Mouse (Mus musculus) stomach, embryonic 14.5 days (tissue): ENCODE measurements at regions not wholly inside any gene's neighbourhood (a gene's known extent, or its start where the extent isn't known, plus 50 kb on each side); places are given as distances from the start of the nearest gene placed in this dataset.
"Not testable (repeated sequence)": the region's sequence is repeated elsewhere in the genome, so short reads cannot be mapped to it uniquely, and the experiment has no call there.

Source experiments
- ATAC-seq: fragments of 200-750 bp; cut with Nextera tagmentation; 2 replicates; pipeline ENCODE4 v1.8.0; 2017; ENCODE audit warnings: low read depth, moderate TSS enrichment; ENCODE audit not compliant: insufficient number of reproducible peaks, insufficient read depth, low FRiP score
- H3K27ac ChIP-seq: fragments of 300-500 bp; sonication (generic); 2 replicates; pipeline ENCODE4 v1.5.1; 2014; ENCODE audit warnings: mild to moderate bottlenecking, low read length, moderate library complexity, mixed read lengths
- H3K27me3 ChIP-seq: fragments of 300-500 bp; sonication (generic); 2 replicates; pipeline ENCODE4 v1.6.1; 2014; ENCODE audit warnings: low read length, control low read depth, mixed read lengths; ENCODE audit not compliant: control insufficient read depth, insufficient read depth
- H3K36me3 ChIP-seq: fragments of 300-500 bp; sonication (generic); 2 replicates; pipeline ENCODE4 v1.6.1; 2014; ENCODE audit warnings: mild to moderate bottlenecking, control low read depth, low read length, moderate library complexity, mixed read lengths; ENCODE audit not compliant: control insufficient read depth, insufficient read depth
- H3K4me1 ChIP-seq: fragments of 300-500 bp; sonication (generic); 2 replicates; pipeline ENCODE4 v1.6.1; 2014; ENCODE audit warnings: low read length, control low read depth, mixed read lengths; ENCODE audit not compliant: control insufficient read depth, insufficient read depth
- H3K4me2 ChIP-seq: fragments of 300-500 bp; sonication (generic); replicated peaks from 2 replicates; pipeline ENCODE4 v1.6.1; 2014; ENCODE audit warnings: low read depth, low read length, control low read depth
- H3K4me3 ChIP-seq: fragments of 300-500 bp; sonication (generic); 2 replicates; pipeline ENCODE4 v1.5.1; 2014; ENCODE audit warnings: low read depth, low read length, control low read depth
- H3K9ac ChIP-seq: fragments of 300-500 bp; sonication (generic); replicated peaks from 2 replicates; pipeline ENCODE4 v1.6.1; 2014; ENCODE audit warnings: low read depth, mild to moderate bottlenecking, control low read depth, low read length, moderate library complexity, mixed read lengths
- H3K9me3 ChIP-seq: fragments of 300-500 bp; sonication (generic); 2 replicates; pipeline ENCODE4 v1.6.1; 2016; ENCODE audit warnings: low read depth, low read length, control low read depth; ENCODE audit not compliant: control insufficient read depth
- WGBS: fragments of 180-500 bp; shearing (Covaris S2); extraction: QIAGEN DNeasy Blood & Tissue Kit; methylation state at CpG from one replicate; pipeline ENCODE4 v1.1.7; 2014; 5-methylcytosine and 5-hydroxymethylcytosine counted together

DNA sequence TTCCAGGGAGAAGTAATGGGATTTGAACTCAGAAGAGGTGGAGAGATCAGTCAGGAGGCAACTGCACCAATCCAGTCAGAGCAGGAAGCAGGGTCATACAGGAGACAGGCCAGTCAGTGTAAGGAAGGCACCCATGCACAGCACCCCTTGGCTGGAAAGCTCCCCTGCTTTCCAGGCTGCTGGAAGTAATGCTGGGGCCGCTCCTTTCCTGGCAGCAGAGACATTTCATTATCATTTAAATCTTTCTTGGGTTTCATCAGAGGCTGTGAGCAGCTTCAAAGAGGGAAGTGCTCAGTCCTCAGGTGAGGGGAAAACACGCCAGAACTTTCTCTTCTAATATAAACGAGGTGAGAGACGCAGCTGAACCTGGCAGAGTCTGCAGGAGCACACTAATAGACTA, 109.1 kb upstream of the Syt13 start:
- ATAC-seq, result no peak
- H3K9ac ChIP-seq, result no peak overlapping the region
- no peaks in the 10 kb centered on the region for H3K27me3 ChIP-seq
- no peak overlapping the region for H3K4me2 ChIP-seq
- no peak overlapping the region for H3K27ac ChIP-seq
- no peak overlapping the region for H3K4me3 ChIP-seq
- no peaks in the 10 kb centered on the region for H3K9me3 ChIP-seq
- no peaks in the 10 kb centered on the region for H3K36me3 ChIP-seq
- 0 out of 2 replicates have a peak, but pooled peaks cover 8% of the 10 kb centered on the region for H3K4me1 ChIP-seq
- 28% methylated on average over 4 of the region's 4 CpGs for WGBS

DNA sequence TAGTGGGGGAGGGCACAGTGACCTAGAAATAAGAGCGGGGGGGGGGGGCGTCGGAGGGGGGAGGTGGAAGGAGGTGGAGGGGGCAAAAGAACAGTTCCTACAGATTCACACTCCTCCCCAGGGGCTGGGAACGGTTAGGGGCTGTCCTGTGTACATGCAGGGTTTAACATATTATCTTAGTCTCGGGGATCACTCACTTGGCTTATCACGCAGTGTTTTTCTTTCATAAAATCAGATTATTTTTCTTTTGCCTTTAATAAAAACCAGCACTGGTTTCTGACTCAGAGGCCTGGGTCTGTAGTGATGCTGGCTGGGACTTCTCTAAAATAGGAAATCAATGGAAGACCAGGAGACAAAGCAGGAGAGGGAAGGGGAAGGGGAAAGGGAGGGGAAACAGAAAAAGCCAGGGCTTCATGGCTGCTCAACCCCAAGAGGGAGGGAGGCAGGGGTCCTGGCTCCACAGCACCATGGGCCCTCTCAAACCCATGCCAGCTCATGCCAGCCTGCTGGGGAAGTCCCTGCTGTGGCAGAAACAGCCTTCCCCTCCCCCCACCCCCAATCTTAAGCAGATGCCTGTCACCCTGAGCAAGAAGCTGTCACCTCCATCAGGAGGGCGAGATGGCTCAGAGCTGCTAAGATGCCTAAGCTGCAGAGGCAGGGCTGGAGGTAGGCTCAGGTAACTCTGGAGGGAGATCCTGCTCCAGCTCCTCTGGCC, 108.3 kb upstream of the Syt13 start:
- H3K9ac ChIP-seq, result no peak overlapping the region
- WGBS, result 15% methylated on average over 7 of the region's 7 CpGs
- no peak overlapping the region for H3K4me2 ChIP-seq
- no peak for ATAC-seq
- H3K9me3 ChIP-seq, result no peaks in the 10 kb centered on the region
- no peaks in the 10 kb centered on the region for H3K27me3 ChIP-seq
- H3K27ac ChIP-seq, result peak overlapping the region; percentile 10; the same call in 1 of the 2 replicates
- H3K4me3 ChIP-seq, result no peak overlapping the region
- H3K36me3 ChIP-seq, result no peaks in the 10 kb centered on the region
- H3K4me1 ChIP-seq, result 0 out of 2 replicates have a peak, but pooled peaks cover 8% of the 10 kb centered on the region

DNA sequence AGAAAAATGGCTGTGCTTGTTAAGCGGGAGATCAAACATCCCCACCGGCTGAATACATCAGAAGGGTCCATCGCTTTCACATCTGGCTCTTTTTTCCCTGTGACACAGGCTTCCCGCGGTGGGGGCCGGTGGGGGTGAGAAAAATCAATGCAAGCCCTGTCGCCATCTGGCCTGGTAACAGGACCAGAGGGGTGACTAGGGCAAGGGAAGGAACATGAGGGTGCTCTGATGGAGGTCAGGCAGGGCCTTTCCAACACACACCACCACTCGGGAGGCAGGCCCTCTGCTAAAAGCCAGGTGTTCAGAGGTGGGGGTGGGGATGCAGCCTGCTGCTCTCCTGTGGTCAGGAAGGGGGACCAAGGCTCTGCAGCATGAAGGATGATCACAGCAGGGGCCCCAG, 107.5 kb upstream of the Syt13 start:
- Histone ChIP-seq H3K9me3 (no peaks in the 10 kb centered on the region), H3K4me3 (no peak overlapping the region), H3K4me2 (no peak overlapping the region), H3K9ac (no peak overlapping the region), H3K27ac (no peak overlapping the region), H3K27me3 (no peaks in the 10 kb centered on the region), H3K36me3 (no peaks in the 10 kb centered on the region), H3K4me1 (0 out of 2 replicates have a peak, but pooled peaks cover 8% of the 10 kb centered on the region)
- WGBS, result 14% methylated on average over 8 of the region's 8 CpGs
- ATAC-seq, result no peak

- Histone ChIP-seq H3K27ac (no peak overlapping the region), H3K27me3 (no peaks in the 10 kb centered on the region), H3K36me3 (no peaks in the 10 kb centered on the region), H3K4me3 (no peak overlapping the region), H3K9me3 (no peaks in the 10 kb centered on the region), H3K4me1 (0 out of 2 replicates have a peak, but pooled peaks cover 8% of the 10 kb centered on the region), H3K4me2 (no peak overlapping the region), H3K9ac (no peak overlapping the region)
- WGBS, result 77% methylated on average over 4 of the region's 4 CpGs
- no peak for ATAC-seq
Observed at GRCm38 (mm10) chr2:92808121-92808520, 106.8 kb upstream of the Syt13 start.

GRCm38 (mm10) chr2:92809226-92809625, 105.7 kb upstream of the Syt13 start:
- Histone ChIP-seq H3K9ac (no peak overlapping the region), H3K4me3 (no peak overlapping the region), H3K36me3 (no peaks in the 10 kb centered on the region), H3K4me2 (no peak overlapping the region), H3K27ac (no peak overlapping the region), H3K4me1 (0 out of 2 replicates have a peak, but pooled peaks cover 8% of the 10 kb centered on the region), H3K9me3 (no peaks in the 10 kb centered on the region), H3K27me3 (no peaks in the 10 kb centered on the region)
- WGBS, result 31% methylated on average over 3 of the region's 3 CpGs
- no peak for ATAC-seq

DNA sequence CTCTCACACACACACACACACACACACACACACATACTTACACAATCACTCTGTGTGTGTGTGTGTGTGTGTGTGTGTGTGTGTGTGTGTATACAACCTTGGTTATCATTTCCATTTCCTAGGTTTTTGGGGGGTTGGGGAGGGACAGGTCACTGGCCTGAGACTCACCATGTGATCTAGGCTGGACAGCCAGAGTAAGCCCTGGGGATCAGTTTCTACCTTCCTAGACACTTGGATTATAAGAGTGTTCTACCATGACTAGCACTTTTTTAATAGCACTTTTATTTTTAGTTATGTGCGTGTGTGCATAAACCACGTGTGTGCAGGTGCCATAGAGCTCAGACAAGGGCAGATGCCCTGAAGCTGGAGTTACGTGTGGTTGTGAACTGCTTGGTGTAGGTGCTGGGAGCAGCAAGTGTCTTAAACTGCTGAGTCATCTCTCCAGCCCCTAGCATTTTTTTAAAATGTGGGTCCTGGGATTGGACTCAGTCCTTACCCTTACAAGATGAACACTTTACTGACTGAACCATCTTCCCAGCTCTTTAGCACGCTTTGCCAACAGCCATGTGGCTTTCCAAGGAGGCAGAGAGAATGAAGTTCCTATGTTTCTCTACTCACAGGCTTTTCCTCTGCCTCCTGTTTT, 105.1 kb upstream of the Syt13 start:
- Histone ChIP-seq H3K27ac (no peak overlapping the region), H3K27me3 (no peaks in the 10 kb centered on the region), H3K4me2 (no peak overlapping the region), H3K9me3 (no peaks in the 10 kb centered on the region), H3K9ac (no peak overlapping the region), H3K4me3 (no peak overlapping the region), H3K4me1 (0 out of 2 replicates have a peak, but pooled peaks cover 8% of the 10 kb centered on the region), H3K36me3 (no peaks in the 10 kb centered on the region)
- ATAC-seq, result no peak
- 81% methylated on average over 4 of the region's 4 CpGs for WGBS

- not testable (repeated sequence) for H3K4me1 ChIP-seq, H3K9ac ChIP-seq, H3K9me3 ChIP-seq, H3K27me3 ChIP-seq, H3K27ac ChIP-seq, ATAC-seq, H3K4me2 ChIP-seq, H3K4me3 ChIP-seq, H3K36me3 ChIP-seq
- 9% methylated on average over 6 of the region's 6 CpGs for WGBS
Observed at GRCm38 (mm10) chr2:92810956-92811355, 103.9 kb upstream of the Syt13 start.

- H3K9me3 ChIP-seq, result no peaks in the 10 kb centered on the region
- ATAC-seq, result no peak
- H3K4me3 ChIP-seq, result no peak overlapping the region
- H3K4me2 ChIP-seq, result no peak overlapping the region
- 40% methylated on average over 11 of the region's 11 CpGs for WGBS
- no peaks in the 10 kb centered on the region for H3K4me1 ChIP-seq
- H3K27ac ChIP-seq, result no peak overlapping the region
- no peaks in the 10 kb centered on the region for H3K36me3 ChIP-seq
- no peaks in the 10 kb centered on the region for H3K27me3 ChIP-seq
- no peak overlapping the region for H3K9ac ChIP-seq
Observed at GRCm38 (mm10) chr2:92813028-92813427, 101.9 kb upstream of the Syt13 start.
